Mouse (Mus musculus) hematopoietic stem cell, adult 5-6 weeks (primary cell): ENCODE measurements around the gene Wbp4. TPM values are rescaled to one million over a fixed set of nuclear protein-coding genes. Genes with fewer than 3 reads are reported as not detected.

Experiments used
- ATAC-seq, 2 experiments: fragments of 125-278 bp in 1 of 2; replicated peaks in 1 of 2; 2 replicates each; pipeline ENCODE4 v1.8.0; 2016 to 2017; ENCODE audit warnings: inconsistent platforms in 2 of 2, mild to moderate bottlenecking in 2 of 2, moderate number of reproducible peaks in 2 of 2, low read depth in 1 of 2, moderate TSS enrichment in 1 of 2; ENCODE audit not compliant: low FRiP score in 2 of 2, poor library complexity in 2 of 2, severe bottlenecking in 2 of 2, insufficient read depth in 1 of 2, low TSS enrichment in 1 of 2
- total RNA-seq: library from RNA; stranded (forward); fragments of 172-1452, 232-1000 nt; gene quantifications from 2 replicates; pipeline ENCODE4 v1.2.3, GENCODE M21; 2017

Gene Wbp4
- total RNA-seq, 1 experiment from 2014 or later, result 89.1 TPM

GRCm38 (mm10) chr14:79515100-79515499 is 33.8 kb upstream of the Wbp4 start:
- no peak for ATAC-seq

- ATAC-seq, result no peak
Observed at GRCm38 (mm10) chr14:79513951-79514350, 32.6 kb upstream of the Wbp4 start.

GRCm38 (mm10) chr14:79511521-79511920 is 30.2 kb upstream of the Wbp4 start:
- ATAC-seq, result no peak

- ATAC-seq, result no peak
Observed at GRCm38 (mm10) chr14:79508662-79509305, 27.5 kb upstream of the Wbp4 start.

GRCm38 (mm10) chr14:79507846-79508245 is 26.5 kb upstream of the Wbp4 start:
- no peak for ATAC-seq

DNA sequence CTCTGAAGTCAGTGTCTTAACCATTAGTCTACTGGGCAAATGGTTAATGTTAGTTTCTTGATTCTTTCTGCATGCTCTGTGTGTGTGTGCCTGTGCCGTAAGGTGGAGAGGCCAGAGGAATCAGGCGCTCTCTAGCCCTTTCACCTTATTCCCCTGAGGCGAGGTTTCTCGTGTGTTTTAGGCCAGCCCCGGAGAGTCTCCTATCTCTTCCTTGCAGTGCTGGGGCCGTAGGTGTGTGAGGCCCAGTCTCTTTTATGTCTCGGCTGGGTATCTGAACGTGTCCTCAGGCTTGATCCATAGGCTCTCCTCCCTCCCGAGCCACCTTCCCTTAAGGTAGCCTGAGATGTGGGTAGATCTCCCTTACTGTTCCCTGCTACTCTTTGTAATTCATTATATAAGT is 24.9 kb upstream of the Wbp4 start:
- no peak for ATAC-seq

GRCm38 (mm10) chr14:79504246-79505006 is 23.1 kb upstream of the Wbp4 start:
- no peak for ATAC-seq

GRCm38 (mm10) chr14:79503371-79504075 is 22.2 kb upstream of the Wbp4 start:
- ATAC-seq, result peak in 1 of 2 experiments; percentile 22; a peak in 1 of 4 replicates

- ATAC-seq, result no peak
Observed at GRCm38 (mm10) chr14:79500756-79501155, 19.4 kb upstream of the Wbp4 start.

DNA sequence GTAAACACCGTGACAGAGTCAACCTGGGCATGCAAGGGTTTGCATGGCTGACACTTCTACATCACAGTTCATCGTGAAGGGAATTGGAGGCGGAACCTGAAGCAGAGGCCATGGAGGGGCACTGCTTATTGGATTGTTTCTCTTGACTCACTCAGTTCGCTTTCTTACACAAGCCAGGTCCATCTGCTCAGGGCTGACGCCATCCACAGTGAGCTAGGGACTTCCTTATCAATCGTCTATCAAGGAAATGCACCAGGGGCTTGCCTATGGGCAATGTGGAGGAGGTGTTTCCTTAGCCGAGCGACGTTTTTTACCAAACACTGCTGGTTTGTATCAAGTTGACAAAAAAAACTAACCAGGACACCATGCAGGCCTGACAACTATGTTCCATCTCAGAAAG is 18.0 kb upstream of the Wbp4 start:
- ATAC-seq, result peak; percentile 65 to 66

DNA sequence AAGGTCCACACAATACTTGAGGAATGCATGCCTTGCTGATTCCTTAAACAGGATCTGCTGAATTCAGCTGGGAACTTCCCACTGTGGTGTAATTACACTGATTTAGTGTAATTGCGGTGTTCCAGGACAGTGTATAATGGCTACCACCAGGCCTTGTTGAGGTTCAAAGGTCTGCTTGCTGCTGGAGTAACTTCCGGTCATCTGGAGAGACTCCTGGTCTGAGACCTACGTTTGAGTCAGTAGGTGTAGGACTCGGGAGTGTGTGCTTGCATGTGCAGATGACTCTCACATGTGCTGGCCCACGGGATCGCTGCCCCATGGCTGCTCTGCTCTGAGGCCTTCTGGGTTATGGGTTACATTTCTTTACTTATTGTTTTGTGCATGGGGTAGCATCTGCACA is 13.0 kb upstream of the Wbp4 start:
- no peak for ATAC-seq

DNA sequence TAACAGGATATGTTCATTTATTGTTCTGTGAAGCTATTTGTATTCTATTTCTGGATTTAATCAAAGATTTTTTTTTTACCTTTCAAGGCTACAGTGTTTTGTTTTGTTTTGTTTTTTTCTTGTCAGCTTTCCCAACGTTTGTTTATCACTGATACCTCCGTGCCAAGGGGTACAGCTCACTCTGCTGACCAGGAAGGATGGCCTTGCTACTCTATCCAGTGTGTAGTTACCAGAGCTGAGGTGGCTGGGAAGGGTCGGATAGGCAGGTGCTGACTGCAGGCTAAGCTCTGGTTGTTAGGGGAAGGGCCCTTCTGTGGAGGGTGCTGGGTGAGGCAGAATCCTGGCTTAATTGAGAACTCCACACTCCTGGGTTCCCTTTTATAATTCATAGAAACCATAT is 8.9 kb upstream of the Wbp4 start:
- no peak for ATAC-seq

GRCm38 (mm10) chr14:79489150-79489549 is 7.8 kb upstream of the Wbp4 start:
- ATAC-seq, result no peak

DNA sequence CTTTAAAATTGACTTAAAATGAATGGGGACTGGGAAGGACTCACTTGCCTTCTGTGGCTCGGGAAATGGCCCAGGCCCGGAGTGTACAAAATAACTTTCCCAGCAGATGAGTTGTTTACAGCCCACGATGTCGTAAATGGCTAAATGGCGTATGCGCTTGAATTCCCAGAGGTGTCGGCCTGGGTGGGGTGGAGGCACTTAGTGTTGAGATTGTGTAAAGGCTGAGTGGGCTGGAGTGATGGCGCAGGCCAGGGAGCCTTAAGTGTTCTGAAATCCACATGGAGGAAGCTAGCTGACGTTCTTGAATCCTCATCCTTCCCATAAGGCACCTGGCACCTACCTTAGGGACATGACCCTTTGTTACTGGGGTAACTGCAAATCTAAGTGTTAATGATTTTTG is 7.2 kb upstream of the Wbp4 start:
- ATAC-seq, result no peak

GRCm38 (mm10) chr14:79486993-79487731 is 5.8 kb upstream of the Wbp4 start:
- ATAC-seq, result peak; percentile 38 to 52; a peak in 2 of 4 replicates

DNA sequence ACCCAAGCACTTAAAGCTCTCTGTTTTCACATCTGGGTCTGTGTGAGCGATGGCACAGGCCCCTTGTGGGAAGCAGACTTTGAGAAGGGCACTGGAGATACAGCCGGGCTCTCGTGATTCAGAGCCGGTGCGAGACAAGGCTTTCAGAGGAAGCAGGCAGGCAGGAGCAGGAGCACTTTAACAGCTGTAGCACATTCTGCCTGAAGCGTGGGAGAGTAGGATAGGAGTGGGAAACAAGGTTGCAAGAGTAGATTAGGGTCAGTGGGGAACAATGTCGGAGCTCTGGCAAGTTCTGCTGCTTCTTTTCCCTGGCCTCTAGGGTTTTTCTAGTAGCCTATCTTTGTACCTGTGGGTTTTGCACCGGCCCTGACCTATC is 5.3 kb upstream of the Wbp4 start:
- ATAC-seq, result 0 out of 4 replicates have a peak, but pooled peaks of 1 of the 2 experiments have one; percentile 1

DNA sequence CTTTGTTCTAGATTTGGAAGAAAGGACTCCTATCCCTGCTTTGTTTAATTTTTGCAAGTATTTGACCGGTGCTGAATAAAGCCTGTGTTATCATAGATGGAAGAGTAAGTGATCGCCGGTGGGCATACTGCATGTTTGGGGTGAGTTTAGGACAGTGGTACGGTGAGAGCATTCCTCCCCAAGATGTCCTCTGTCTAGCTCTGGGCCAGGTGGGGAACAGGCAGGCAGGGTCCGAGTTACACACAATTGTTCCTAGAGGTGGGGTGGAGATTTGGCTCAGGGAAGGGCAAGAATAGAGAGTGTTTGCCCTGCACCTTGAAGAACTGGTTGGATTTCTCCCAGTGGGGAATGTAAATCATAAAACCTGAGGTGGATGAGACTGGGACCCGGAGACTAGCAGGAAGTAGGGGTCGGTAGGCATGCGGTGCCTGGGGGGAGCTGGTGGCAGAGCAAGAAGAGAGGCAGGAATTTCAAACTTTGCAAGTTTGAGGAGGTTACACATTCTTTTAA is 2.3 kb upstream of the Wbp4 start:
- no peak for ATAC-seq
